Mouse (Mus musculus): ENCODE data around the gene Fbxo10.
"Not testable (repeated sequence)": the region's sequence is repeated elsewhere in the genome, so short reads cannot be mapped to it uniquely, and the experiment has no call there.

The Fbxo10 gene

GRCm38 (mm10) chr4:45084021-45084894, at the start of gene Fbxo10:
Gene Fbxo10 (minus strand): TSS chr4:45084604.
- DNase-seq (ENCODE audit: low spot score in 2 of 2) = peak; percentile 92 to 94

- no peak for DNase-seq (ENCODE audit: low spot score in 2 of 2)
Measured at GRCm38 (mm10) chr4:45131021-45131420, 46.6 kb upstream of the Fbxo10 start.

- no peak for DNase-seq (ENCODE audit: low spot score in 2 of 2)
Measured at GRCm38 (mm10) chr4:45121311-45121710, 36.9 kb upstream of the Fbxo10 start.

GRCm38 (mm10) chr4:45108456-45109110, 24.2 kb upstream of the Fbxo10 start:
- no peak for DNase-seq (ENCODE audit: low spot score in 2 of 2)

GRCm38 (mm10) chr4:45107601-45108277, 23.3 kb upstream of the Fbxo10 start, which contains the start of gene Tomm5:
Gene Tomm5 (minus strand): TSS chr4:45108114.
- DNase-seq (ENCODE audit: low spot score in 2 of 2) = peak; percentile 82 to 88

- DNase-seq (ENCODE audit: low spot score in 2 of 2) = no peak
Measured at GRCm38 (mm10) chr4:45107066-45107465, 22.7 kb upstream of the Fbxo10 start.

GRCm38 (mm10) chr4:45106409-45106808, 22.0 kb upstream of the Fbxo10 start:
- no peak for DNase-seq (ENCODE audit: low spot score in 2 of 2)

- peak in 1 of 2 experiments; percentile 69 for DNase-seq (ENCODE audit: low spot score in 2 of 2)
Measured at GRCm38 (mm10) chr4:45097198-45097872, 12.9 kb upstream of the Fbxo10 start.

GRCm38 (mm10) chr4:45084895-45085290, 489 bp upstream of the Fbxo10 start:
- no peak for DNase-seq (ENCODE audit: low spot score in 2 of 2)

- no peak for DNase-seq (ENCODE audit: low spot score in 2 of 2)
Measured at GRCm38 (mm10) chr4:45083487-45083886, 917 bp downstream of the Fbxo10 start.

GRCm38 (mm10) chr4:45082951-45083350, 1.5 kb downstream of the Fbxo10 start:
- DNase-seq (ENCODE audit: low spot score in 2 of 2) = no peak

- DNase-seq (ENCODE audit: low spot score in 2 of 2) = not testable (repeated sequence)
Measured at GRCm38 (mm10) chr4:45081041-45081440, 3.4 kb downstream of the Fbxo10 start.

- DNase-seq (ENCODE audit: low spot score in 2 of 2) = no peak
Measured at GRCm38 (mm10) chr4:45073544-45073943, 10.9 kb downstream of the Fbxo10 start.

- no peak for DNase-seq (ENCODE audit: low spot score in 2 of 2)
Measured at GRCm38 (mm10) chr4:45072261-45072973, 12.0 kb downstream of the Fbxo10 start.

- DNase-seq (ENCODE audit: low spot score in 2 of 2) = no peak
Measured at GRCm38 (mm10) chr4:45067742-45068141, 16.7 kb downstream of the Fbxo10 start.

GRCm38 (mm10) chr4:45066036-45066730, 18.2 kb downstream of the Fbxo10 start:
- DNase-seq (ENCODE audit: low spot score in 2 of 2) = no peak

- no peak for DNase-seq (ENCODE audit: low spot score in 2 of 2)
Measured at GRCm38 (mm10) chr4:45064577-45064976, 19.8 kb downstream of the Fbxo10 start.

GRCm38 (mm10) chr4:45063836-45064235, 20.6 kb downstream of the Fbxo10 start:
- not testable (repeated sequence) for DNase-seq (ENCODE audit: low spot score in 2 of 2)

GRCm38 (mm10) chr4:45055451-45055850, 29.0 kb downstream of the Fbxo10 start:
- DNase-seq (ENCODE audit: low spot score in 2 of 2) = no peak

- DNase-seq (ENCODE audit: low spot score in 2 of 2) = no peak
Measured at GRCm38 (mm10) chr4:45054862-45055261, 29.5 kb downstream of the Fbxo10 start.

All from urinary bladder, postnatal 4 days (tissue).